Mouse (Mus musculus) ZHBTc4 (cell line): ENCODE results near the gene Arhgap42.

Experiments
- DNase-seq: peaks from one replicate; pipeline ENCODE4 v3.0.0-alpha.2; 2011; ENCODE audit warnings: low read depth, low spot score

The Arhgap42 gene

GRCm38 (mm10) chr9:9037017-9037671 lies 201.8 kb downstream of the Arhgap42 start:
- no peak for DNase-seq

DNA sequence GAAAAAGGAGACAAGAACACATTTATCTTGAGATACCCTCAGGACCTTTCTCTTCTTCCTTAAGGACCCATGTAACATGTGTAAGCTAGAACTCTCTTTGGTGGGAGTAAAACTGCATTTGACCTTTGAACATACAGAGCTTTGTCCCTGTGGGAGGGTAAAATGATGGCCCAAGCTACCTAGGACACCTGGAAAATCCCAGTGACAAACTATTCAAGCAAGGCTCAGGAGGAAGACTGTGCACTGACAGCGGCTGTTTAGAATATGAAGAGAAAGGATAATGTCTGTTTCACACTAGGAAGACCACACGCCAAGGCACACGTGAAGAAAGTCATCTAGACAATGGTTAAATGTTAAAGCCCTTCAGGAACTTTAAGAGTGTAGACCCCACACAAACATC lies 211.0 kb downstream of the Arhgap42 start:
- peak; percentile 71 for DNase-seq

DNA sequence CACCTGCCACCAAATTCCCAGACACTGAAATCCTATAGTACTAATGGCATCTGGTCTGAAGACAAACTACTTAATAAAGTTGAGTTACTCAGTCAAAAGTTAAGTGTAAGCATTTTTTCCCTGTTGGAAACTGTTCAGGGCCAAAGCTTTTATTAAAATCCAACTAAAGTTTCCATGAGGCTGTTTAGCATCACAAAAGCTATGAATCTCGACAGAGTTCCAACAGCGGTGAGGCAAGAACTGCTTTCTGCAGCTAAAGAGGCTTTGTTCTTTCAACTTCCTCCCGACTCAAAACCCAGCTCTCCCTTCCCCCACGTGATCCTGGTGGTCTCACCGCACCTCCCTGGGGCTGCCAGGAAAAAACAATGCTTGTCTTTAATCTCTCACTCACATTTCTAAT lies 211.5 kb downstream of the Arhgap42 start:
- peak; percentile 81 for DNase-seq

DNA sequence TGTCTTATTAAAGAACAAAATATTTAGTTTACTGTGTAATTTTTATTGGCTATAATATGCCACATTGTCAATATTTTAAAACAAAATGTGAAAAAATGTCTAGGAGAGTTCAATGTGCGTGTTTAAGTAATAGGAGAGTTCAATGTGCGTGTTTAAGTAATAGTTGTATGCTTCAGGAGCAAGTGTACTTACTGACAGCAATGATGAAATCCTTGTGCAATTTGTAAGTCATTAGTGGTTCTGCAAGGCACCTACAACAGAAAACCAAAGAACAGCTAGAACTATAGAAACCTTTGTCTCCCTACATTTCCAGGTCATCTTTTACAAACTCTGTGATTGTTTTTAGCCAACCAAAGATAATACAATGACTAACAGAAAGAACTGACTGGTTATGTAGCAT lies 223.8 kb downstream of the Arhgap42 start:
- DNase-seq: no peak

DNA sequence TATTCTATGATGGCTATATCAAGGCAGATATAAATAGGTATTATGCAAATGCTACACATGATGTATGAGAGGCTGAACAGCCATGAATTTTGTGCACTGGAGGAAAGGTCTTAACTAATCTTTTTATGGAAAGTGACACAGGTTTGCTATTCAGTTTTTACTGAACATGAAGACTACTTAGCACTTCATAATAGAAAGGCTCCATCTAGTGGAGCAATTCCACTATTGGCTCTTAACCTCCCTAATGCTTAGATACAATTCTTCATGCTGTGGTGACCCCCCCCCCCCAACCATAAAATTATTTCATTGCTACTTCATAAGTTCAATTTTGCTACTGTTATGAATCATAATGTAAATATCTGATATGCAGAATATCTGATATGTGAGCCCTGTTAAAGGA lies 237.7 kb downstream of the Arhgap42 start:
- no peak for DNase-seq

DNA sequence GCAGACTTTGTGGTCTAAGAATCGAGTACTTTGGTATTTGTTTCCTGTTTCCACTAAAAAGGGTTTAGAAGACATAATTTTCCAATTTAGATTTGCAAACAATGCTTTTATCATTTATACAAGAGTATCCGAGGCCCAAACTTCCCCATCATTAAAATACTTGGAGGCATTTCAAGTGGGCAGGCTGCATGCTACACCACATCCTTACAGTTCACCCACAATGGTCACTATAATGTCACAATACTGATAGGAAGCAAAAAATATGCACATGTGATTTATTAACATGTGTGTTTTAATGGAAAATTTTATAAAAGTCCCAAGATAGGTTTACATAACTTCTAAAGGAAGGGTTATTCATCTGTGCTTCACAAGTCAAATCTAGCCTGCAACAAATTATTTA lies 242.4 kb downstream of the Arhgap42 start:
- DNase-seq: no peak

- peak; percentile 5 for DNase-seq
Measured at GRCm38 (mm10) chr9:8982315-8982714, 256.6 kb downstream of the Arhgap42 start.

DNA sequence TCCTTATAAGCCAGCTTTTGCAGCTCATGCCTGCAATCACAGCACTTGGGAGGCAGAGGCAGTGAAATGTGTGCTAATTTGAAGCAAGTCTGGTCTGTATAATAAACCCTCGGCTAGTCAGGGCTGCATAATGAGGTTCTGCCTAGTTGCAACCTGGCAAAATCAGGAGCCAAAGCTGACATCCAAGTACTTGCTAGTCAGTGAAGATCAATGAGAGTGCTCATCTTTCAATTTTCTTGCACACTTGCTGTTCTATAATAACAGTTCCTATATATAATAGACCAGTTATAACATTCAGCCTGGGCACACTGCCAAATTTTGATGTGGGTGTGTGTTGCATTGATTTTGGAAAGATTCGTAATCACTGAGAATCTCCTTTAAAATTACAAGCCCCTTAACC lies 261.1 kb downstream of the Arhgap42 start:
- no peak for DNase-seq

DNA sequence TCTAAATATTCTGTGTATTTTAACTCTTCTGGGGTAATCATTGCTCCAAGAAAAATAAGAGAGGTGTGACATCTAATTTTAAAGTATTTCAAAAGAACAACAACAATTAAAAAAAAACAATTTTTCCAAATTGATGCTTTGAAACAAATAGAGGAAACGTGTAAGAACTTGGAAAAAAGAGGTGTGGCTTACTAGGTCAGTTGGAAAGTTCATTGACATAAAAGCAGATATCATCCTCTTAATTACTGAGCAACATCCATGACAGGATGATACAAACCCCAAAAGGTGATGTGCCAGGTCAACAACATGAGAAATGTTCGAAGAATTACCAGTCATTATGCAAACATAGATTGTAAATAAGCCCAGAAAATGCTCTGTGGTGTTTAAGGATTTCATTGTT lies 267.4 kb downstream of the Arhgap42 start, which contains the start of gene Gm16485:
Gene Gm16485, plus strand, starts transcription at position 301 of the 400 bp plus-strand sequence.
- no peak for DNase-seq

GRCm38 (mm10) chr9:8970240-8970639 lies 268.7 kb downstream of the Arhgap42 start:
- DNase-seq: no peak

- DNase-seq: peak; percentile 72
Measured at GRCm38 (mm10) chr9:8964512-8965133, 274.3 kb downstream of the Arhgap42 start.

- no peak for DNase-seq
Measured at GRCm38 (mm10) chr9:8953306-8953705, 285.6 kb downstream of the Arhgap42 start.
